Mouse (Mus musculus): ENCODE data around the gene Nell1.

The Nell1 gene

GRCm38 (mm10) chr7:50050144-50050543, 75.5 kb downstream of the Nell1 start:
- no peak for DNase-seq (ENCODE audit: low spot score)

- DNase-seq (ENCODE audit: low spot score) = no peak
Measured at GRCm38 (mm10) chr7:50053704-50054103, 79.0 kb downstream of the Nell1 start.

GRCm38 (mm10) chr7:50094461-50094860, 119.8 kb downstream of the Nell1 start:
- DNase-seq (ENCODE audit: low spot score) = no peak

- DNase-seq (ENCODE audit: low spot score) = no peak
Measured at GRCm38 (mm10) chr7:50105612-50106321, 131.1 kb downstream of the Nell1 start.

- DNase-seq (ENCODE audit: low spot score) = no peak
Measured at GRCm38 (mm10) chr7:50107261-50107660, 132.6 kb downstream of the Nell1 start.

GRCm38 (mm10) chr7:50118348-50118747, 143.7 kb downstream of the Nell1 start:
- no peak for DNase-seq (ENCODE audit: low spot score)

GRCm38 (mm10) chr7:50137706-50138105, 163.0 kb downstream of the Nell1 start:
- no peak for DNase-seq (ENCODE audit: low spot score)

- DNase-seq (ENCODE audit: low spot score) = no peak
Measured at GRCm38 (mm10) chr7:50149326-50149725, 174.7 kb downstream of the Nell1 start.

- DNase-seq (ENCODE audit: low spot score) = no peak
Measured at GRCm38 (mm10) chr7:50150838-50151237, 176.2 kb downstream of the Nell1 start.

GRCm38 (mm10) chr7:50153618-50154017, 179.0 kb downstream of the Nell1 start:
- no peak for DNase-seq (ENCODE audit: low spot score)

GRCm38 (mm10) chr7:50162602-50163001, 187.9 kb downstream of the Nell1 start:
- no peak for DNase-seq (ENCODE audit: low spot score)

- no peak for DNase-seq (ENCODE audit: low spot score)
Measured at GRCm38 (mm10) chr7:50168778-50169177, 194.1 kb downstream of the Nell1 start.

- no peak for DNase-seq (ENCODE audit: low spot score)
Measured at GRCm38 (mm10) chr7:50186306-50186705, 211.6 kb downstream of the Nell1 start.

GRCm38 (mm10) chr7:50193955-50194354, 219.3 kb downstream of the Nell1 start:
- DNase-seq (ENCODE audit: low spot score) = no peak

GRCm38 (mm10) chr7:50195080-50195611, 220.5 kb downstream of the Nell1 start:
- DNase-seq (ENCODE audit: low spot score) = no peak

GRCm38 (mm10) chr7:50205268-50205667, 230.6 kb downstream of the Nell1 start:
- DNase-seq (ENCODE audit: low spot score) = no peak

- DNase-seq (ENCODE audit: low spot score) = no peak
Measured at GRCm38 (mm10) chr7:50210678-50211251, 236.1 kb downstream of the Nell1 start.

GRCm38 (mm10) chr7:50221849-50222248, 247.2 kb downstream of the Nell1 start:
- no peak for DNase-seq (ENCODE audit: low spot score)

GRCm38 (mm10) chr7:50226621-50227020, 252.0 kb downstream of the Nell1 start:
- no peak for DNase-seq (ENCODE audit: low spot score)

GRCm38 (mm10) chr7:50228273-50228672, 253.6 kb downstream of the Nell1 start:
- DNase-seq (ENCODE audit: low spot score) = no peak

- DNase-seq (ENCODE audit: low spot score) = no peak
Measured at GRCm38 (mm10) chr7:50241213-50241612, 266.5 kb downstream of the Nell1 start.

- no peak for DNase-seq (ENCODE audit: low spot score)
Measured at GRCm38 (mm10) chr7:50241634-50242273, 267.1 kb downstream of the Nell1 start.

GRCm38 (mm10) chr7:50253166-50253565, 278.5 kb downstream of the Nell1 start:
- no peak for DNase-seq (ENCODE audit: low spot score)

Measured in testis, postnatal 10 days (tissue).